Mouse (Mus musculus): ENCODE measurements around the gene Syt12.
"Not testable (repeated sequence)": the region's sequence is repeated elsewhere in the genome, so short reads cannot be mapped to it uniquely, and the experiment has no call there.

The Syt12 gene

DNA sequence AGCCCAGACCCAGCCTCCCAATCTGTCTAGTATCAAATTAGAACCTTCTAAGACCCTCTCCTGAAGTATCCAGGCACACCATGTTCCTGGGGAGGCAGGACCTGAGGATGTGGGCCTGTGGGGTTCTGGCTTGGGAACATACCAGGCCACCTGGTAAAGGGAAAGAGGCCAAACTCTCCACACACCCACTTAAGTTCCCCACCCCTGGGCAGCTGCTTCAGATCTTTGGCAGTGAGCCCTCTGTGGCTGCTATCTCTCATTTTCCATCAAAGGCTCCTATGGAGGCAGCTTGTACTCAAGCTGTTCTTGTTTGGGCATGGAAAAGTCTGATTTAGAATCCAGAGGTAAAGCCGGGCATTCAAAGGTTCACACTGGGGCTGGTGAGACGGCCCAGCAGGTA lies 10.6 kb upstream of the Syt12 start:
- DNase-seq (ENCODE audit: low spot score): no peak

DNA sequence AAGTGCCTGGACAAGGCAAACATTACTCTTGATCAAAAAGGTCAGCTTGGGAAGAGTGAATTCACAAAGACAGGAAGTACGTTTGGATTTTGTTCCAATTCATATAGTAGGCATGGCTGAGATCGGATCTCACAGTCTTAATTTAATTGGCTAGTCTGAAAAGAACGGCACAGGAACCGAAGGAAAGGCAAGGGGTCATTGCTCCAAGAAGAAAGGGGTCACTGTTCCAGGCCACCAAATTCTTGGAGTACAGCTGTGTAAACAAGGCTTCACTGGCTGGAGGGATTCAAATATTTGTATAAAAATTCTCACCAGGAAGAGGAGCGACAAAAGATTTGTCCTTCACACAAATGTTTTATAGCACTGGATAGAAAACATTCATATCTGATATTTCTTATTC lies 7.8 kb upstream of the Syt12 start:
- DNase-seq (ENCODE audit: low spot score): no peak

DNA sequence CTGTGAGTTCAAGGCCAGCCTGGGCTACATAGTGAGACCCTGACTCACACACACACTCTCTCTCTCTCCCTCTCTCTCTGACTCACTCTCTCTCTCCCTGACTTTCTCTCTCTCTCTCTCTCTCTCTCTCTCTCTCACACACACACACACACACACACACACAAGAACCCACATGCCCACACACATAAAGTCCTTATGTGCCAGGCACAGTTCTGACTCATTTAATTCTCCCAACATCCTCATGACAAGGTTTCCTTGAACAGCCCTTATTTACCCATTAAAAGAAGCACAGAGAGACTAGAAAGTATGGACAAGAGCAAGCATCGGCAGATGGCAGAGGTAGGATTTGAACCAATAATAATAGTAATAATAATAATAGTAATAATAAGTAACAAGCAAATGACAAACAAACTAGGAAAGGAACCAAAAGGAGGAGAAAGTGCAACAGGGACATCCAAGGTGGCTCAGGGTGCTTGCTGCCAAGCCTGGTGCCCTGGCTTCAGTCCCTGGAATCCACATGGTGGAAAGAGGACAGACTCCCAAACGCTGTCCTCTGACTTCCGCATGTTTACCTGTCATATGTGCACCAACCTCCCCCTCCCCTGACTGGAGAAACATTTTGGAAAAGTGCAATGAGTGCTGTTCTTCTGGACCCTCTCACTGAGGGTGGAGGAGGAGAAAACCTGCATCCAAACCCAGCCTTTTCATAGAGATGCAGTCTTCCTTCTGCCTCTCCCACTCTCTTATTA lies 5.0 kb upstream of the Syt12 start:
- no peak for DNase-seq (ENCODE audit: low spot score)

DNA sequence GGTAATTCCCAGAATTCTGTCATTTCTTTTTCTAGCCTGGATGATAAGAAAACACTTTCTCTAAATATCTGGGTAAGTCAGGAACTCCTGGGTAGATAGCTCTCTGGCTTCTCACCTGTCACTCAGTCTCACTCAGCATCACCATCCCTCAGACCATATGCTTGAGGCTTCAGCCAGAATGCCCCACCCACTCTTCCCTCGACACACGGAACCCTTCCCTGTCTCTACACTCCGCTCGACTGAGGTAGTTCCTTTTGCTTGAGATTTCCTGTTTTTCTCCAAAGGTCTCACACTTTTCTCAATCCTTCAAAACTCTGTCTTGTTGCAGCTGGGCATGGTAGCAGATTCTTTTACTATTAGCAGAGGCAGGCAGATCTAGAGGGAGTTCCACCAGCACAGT lies 4.1 kb upstream of the Syt12 start:
- DNase-seq (ENCODE audit: low spot score): no peak

DNA sequence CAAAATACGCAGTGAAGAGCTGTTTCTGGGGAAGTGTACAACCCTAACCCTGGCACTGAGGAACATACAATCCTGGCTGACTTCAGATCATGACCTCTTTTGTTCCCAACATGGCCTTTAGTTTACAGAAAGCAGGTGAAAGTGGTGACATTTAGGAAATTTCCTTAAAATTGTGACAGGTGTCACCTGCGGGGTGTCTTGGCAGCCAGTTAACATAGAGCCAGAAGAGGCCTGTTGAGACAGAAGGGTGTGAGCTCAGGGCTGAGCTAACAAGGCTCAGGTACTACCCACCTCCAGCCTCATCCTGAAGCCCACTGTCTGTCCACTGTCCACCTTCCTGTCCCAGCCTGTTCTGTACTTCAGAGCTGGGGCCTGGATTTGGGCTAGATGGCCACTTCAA lies 2.8 kb upstream of the Syt12 start:
- no peak for DNase-seq (ENCODE audit: low spot score)

DNA sequence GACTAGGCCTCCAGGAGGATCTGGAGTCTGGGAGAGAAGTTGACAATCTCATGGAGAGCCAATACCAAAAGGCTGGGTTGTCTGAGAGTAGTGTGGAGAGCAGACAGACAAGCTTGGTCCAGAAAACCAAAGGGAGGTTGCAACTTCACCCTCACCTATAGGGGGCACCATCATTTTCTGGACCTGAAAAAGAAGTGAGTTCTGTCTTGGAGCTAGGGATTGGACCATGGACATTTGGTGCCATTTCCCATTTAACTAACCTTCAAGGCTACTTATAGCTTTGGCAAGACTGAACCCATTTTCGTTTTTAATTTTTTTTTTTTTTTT lies 906 bp upstream of the Syt12 start:
- DNase-seq (ENCODE audit: low spot score): no peak

DNA sequence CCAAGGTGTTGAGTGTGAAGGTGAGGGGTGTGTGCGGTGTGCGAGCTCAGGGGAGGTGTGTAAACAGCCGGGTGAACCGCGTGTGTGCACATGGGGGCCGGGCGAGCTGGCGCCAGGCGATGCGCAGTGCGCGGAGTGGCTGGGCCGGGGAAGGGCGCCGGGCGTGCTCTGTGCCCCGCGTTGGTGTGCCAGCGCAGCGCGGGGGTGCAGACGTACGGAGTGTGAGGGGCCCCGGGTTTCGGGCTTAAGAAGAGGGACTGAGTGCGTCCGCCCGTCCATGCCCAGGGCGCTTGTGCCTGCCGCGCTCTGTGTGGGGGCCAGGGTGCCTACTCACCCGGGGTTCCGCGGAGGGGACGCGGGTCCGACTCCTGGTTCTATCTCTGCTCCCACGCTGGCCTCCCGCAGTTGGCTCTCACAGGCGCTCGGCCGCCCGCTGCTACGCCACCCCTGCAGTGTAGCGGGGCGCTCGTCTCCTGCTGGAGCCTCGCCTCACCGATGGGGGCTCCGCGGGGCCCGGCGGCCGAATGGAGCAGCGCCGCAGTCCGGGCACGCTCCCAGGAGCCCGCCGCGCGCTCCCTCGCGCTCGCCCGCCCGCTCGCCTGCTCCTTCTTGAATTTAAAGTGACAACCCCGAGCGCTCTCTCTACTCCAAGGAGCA lies 518 bp downstream of the Syt12 start:
- DNase-seq (ENCODE audit: low spot score): peak; percentile 32

DNA sequence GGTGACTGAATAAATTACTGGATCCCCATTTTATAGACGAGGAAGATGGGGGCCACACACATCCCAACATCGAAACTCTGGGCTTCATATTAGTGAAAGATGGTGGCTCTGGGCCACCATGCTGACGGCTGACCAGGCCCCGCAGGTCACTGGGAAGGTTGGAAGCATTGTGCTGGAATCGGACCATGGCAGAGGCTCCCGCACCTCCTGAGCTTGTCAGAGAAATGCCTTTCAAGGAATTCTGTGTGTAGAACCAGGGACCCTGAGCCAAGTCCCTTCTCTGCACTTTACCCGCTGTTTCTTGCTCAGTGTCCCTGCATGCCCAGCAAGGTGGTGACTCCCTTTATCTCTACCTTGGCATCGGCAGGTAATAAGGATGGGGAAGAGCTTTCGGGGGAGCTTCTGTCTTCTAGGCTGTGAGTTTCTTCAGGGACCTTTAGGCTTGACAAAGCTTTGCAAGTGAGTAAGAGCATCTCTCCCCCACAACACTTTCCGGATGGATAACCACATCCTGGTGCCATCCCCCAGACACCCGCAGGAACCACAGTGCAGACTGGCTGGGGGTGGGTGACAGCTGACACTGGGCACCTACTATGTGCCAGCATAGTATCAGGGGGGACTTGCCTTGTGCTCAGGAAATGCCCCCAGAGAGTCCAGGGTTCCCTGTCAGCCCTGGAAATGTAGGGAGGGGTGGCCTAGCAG lies 1.9 kb downstream of the Syt12 start:
- DNase-seq (ENCODE audit: low spot score): no peak

DNA sequence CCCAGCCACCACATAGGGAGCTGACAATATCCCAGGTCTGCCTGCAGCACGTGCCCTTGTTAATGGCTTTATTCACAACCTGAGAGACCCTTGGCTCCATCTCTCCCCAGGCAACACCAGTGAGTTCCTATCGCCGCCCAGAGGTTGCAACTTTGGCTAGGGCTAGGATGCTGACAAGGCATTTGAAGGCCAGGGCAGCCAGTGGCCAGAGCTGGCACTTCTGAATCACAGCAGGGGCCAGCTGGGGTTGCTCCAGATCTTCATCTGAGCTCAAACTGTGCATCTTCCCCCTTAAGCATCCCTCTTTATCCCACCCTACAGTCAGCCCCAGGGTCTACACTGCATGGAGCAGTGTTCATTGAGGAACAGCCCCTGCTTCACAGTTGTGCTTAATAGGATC lies 2.5 kb downstream of the Syt12 start:
- DNase-seq (ENCODE audit: low spot score): no peak

DNA sequence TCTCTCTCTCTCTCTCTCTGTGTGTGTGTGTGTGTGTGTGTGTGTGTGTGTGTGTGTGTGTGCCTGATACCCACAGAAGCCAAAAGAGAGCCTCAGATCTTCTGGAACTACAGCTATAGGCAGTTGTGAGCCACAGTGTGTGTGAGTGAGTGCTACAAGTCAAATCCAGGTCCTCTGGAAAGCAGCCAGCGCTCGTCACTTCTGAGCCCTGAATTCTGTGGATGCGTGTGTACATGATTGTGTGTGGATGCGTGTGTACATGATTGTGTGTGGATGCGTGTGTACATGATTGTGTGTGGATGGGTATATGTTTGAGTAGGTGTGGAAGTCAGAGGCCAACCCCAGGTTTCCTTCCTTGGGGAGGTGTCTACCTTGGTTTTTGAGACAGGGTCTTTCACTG lies 3.7 kb downstream of the Syt12 start:
- DNase-seq (ENCODE audit: low spot score): no peak

DNA sequence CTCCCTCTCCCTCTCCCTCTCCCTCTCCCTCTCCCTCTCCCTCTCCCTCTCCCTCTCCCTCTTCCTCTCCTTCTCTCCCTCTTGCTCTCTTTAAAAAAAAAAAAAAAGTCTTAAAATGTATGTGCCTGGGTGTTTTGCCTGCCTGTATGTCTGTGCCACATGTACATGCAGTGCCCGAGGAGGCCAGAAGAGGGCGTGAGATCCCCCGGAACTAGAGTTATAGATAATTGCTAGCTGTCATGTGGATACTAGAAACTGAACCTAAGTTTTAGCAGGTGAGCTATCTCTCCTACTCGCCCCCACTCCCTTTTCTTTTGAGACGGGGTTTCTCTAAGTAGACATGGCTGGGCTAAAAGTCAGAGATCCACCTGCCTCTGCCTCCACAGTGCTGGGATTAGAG lies 8.9 kb downstream of the Syt12 start:
- DNase-seq (ENCODE audit: low spot score): no peak

DNA sequence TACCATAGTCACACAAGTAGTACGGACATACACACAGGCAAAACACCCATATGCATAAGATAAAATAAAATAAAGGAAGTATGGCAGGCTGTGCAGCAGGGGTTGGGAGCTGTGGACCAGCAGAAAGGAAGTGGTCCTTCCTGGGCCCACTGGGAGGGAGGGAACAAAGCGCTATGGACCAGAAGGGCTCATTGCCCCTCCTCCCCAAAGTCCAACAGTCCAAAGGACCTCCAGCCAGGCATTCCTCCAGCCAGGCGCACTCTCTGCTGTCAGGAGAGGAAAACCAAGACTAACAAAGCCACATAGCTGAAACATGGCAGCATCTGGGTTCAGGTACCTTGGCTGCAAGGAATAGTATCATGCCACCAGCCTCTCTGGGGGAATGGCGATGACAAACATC lies 12.6 kb downstream of the Syt12 start:
- DNase-seq (ENCODE audit: low spot score): no peak

DNA sequence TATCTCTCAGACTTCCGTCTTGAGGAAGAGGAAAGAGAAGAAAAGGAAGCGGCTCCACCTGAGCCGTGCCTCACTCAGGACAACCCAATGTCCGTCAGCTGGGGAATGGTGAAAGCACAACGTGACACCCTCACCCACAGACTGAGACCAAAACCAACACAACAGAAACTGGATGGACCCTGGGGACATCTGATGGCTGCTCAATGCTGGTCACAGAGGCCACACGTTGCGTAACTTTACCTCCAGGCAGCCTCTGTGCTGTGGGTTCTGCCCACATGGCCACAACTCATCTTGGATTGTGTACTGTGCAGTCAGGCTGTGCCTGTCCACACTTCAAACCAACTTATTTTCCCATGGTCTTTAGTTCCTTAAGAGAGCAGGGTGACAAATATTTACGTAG lies 15.3 kb downstream of the Syt12 start:
- no peak for DNase-seq (ENCODE audit: low spot score)

DNA sequence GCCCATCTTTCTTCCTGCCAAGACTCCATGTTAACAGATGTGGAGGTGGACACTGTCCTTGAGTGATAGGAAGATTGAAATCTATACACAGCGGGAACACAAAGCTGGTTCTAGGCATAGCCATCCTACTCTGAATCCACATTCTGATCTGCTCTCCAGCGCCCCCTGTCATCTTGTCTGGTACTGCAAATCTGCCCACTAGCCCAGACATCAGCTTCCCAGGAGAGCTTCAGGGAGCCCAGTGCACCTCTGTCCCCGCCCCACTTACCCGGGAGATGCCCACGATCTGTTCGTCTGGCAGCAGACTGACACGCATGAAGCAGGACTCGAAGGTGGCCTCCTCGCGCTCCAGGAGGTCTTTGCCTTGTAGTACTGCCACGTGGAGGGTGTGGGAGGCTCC lies 21.0 kb downstream of the Syt12 start:
- no peak for DNase-seq (ENCODE audit: low spot score)

DNA sequence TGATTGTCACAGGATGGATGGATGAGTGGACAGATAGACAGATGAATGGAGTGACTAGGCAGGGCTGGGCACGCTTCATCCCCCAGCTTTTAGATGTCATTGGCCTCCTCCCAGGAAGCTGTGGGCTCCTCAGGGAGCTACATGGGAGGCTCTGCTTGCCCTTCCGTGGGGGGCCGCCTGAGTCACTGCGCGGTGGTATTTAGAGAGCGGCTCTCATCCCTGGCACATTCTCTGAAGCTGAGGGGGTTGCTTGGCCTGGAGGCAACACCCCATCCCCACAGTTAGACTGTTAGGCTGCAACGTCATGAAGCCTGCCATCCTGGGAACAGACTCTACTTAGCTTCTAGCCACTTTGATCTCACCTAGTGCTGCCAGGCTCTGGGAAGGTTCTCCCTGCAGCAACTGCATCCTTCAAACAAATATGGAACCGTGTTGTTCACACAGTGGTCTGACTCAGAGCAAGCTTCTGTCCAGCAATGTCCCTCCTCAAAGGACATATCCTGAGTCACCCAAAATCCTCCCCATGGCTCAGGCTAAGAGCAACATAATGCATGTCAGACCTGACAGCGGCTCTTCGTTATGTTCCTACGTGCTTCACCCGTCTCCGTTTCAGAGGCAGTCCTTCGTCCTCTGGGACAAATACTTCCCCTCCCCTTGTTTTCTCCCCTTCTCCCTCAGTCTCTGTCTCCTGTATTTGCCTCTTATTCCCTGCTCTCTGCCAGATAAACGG lies 22.0 kb downstream of the Syt12 start:
- no peak for DNase-seq (ENCODE audit: low spot score)

DNA sequence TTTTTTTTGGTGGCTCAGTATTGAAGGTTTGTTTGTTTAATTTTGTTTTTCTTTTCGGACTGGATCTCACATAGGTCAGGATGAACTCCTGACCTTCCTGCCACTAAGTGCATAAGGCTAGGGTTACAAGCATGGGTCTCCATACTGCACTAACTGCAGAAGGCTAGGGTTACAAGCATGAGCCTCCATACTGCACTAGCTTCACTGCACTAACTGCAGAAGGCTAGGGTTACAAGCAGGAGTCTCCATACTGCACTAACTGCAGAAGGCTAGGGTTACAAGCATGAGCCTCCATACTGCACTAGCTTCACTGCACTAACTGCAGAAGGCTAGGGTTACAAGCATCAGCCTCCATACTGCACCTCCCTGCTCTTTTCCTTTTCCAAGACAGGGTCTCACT lies 23.2 kb downstream of the Syt12 start:
- not testable (repeated sequence) for DNase-seq (ENCODE audit: low spot score)

DNA sequence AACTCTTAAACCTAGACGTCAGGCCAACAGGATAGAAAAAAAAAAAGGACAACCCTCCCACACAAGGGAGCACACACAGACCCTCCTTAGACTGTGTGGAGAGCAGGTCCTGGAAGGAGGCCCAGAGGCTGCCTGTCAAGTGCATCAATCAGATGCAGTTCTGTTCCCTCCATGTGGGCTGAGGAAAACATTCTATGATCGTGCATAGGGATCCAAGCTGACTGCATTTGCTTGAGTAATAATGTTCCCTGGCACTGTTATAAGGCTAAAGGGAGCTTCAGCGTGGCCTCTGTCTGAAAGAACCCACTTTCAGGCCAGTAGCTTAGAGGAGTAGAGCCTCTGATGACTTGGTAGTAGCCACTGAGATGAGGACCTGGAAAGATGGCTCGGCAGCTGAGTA lies 24.7 kb downstream of the Syt12 start:
- DNase-seq (ENCODE audit: low spot score): no peak

DNA sequence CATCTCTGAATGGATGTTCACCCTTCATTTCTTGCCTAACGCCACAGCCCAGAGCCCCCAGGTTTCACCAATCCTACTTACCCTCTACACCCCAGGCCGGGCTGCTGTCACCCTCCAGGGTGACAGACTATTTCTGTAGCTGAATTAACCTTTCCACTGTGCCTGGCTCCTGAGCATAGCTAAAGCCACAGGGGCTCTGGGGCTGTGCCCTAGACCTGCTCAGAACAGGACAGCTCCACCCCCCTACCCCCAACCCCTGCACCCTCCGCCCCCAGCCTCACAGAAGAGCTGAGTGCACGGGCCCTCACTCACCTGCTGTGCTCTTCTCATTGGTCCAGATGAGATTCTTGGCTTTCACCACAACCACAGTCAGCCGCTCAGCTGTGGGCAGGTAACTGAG lies 25.3 kb downstream of the Syt12 start:
- no peak for DNase-seq (ENCODE audit: low spot score)

DNA sequence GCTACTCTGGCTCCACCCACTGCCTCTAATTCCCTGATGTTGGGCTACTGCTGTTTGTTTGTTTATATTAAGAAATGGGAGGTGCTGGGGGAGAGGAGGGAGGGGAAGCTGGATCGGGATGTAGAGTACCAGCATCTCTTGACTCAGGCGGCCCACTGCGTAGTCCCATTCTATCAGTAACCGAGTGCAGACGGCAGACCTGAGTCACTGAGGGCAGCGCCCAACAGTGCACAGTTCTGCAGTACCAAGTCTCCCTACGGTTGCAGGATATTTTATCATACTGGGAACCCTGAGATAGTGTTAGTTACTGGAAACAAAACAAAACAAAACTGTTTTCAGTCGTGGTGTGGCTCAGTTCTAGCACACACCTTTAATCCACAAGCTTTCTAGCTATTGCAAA lies 26.1 kb downstream of the Syt12 start:
- DNase-seq (ENCODE audit: low spot score): no peak

DNA sequence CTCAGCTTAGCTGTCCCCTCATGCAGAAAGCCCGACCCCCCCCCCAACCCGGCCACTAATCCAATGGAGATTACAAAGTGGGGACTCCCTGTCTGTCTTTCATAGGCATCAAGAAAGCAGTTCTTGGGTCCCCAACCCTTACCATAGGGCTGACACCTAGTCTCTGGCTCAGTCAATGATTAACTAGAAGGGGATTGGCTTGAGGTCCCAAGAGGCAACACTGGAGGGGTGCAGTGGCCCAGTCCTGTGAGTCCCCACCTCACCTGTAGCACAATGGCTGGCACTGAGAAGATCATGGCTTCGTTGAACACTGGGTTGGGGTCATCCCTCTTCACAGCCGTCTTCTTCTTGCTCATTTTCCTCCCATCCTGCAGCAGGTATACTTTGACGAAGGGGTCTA lies 26.6 kb downstream of the Syt12 start:
- no peak for DNase-seq (ENCODE audit: low spot score)

DNA sequence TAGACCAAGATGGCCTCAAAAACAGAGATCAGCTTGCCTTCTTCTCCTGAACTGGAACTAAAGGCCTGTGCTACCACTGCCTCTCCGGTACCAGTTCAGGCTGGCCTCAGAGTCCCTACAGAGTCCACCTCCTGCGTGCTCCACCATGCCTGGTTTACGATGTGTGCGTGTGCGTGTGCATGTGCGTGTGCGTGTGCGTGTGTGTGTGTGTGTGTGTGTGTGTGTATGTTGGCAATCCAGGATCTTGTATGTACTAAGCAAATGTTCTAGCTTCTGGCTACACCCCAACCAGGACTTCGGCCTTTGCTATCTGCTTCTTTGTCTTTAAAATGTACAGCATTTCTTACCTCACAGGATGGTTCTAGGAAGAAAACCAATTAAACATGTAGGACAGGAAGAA lies 28.0 kb downstream of the Syt12 start:
- no peak for DNase-seq (ENCODE audit: low spot score)

DNA sequence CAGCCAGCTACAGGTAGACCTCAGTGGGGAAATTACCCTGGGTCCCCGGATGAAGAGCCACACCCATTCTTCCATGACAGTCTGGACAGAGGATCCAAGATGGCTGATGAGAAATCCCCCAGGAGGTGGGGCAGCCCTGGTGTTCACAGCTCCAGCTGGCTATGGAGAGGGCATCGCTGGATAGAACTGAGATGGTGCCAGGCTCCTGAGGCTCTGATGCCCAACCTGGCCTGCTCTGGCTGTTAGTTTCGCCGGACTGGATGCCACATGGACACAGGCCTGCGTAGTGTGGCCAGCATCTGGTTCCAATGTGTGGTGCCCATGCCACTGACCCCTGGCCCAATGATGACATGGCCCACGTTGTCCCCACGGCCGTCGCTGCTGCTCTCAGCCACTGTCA lies 29.8 kb downstream of the Syt12 start:
- no peak for DNase-seq (ENCODE audit: low spot score)

All from ovary, adult 18-20 months (tissue).